Mouse (Mus musculus) lung, adult 2 months (tissue): Measurements from ENCODE around the gene Slc5a3. TPM values are rescaled to one million over a fixed set of nuclear protein-coding genes. Genes with fewer than 3 reads are reported as not detected.

Experiments used
- DNase-seq: peaks from one replicate; pipeline ENCODE4 v3.0.0; 2022
- H3K4me1 ChIP-seq: fragments of 200-500 bp; 2 replicates; pipeline ENCODE4 v1.6.1; 2011; ENCODE audit warnings: low read length; ENCODE audit not compliant: control insufficient read depth, insufficient read depth
- H3K4me3 ChIP-seq: fragments of 200-500 bp; replicated peaks from 2 replicates; pipeline ENCODE3; 2011; ENCODE audit warnings: low read depth, mild to moderate bottlenecking, control low read depth, low read length; ENCODE audit errors: extremely low read depth
- CTCF ChIP-seq: fragments of 200-500 bp; IDR thresholded peaks from 2 replicates; pipeline ENCODE4 v1.5.1; 2011; ENCODE audit warnings: mild to moderate bottlenecking, low read length, control low read depth; ENCODE audit not compliant: insufficient read depth
- POLR2A ChIP-seq: fragments of 200-500 bp; IDR thresholded peaks from 2 replicates; pipeline ENCODE4 v1.6.1; 2011; ENCODE audit warnings: low read depth, mild to moderate bottlenecking, control low read depth, low read length, borderline replicate concordance; ENCODE audit errors: extremely low read depth
- WGBS: fragments of 180-500 bp; shearing (Covaris S2); methylation state at CpG from one replicate; pipeline ENCODE4 v1.1.7; 2018; 5-methylcytosine and 5-hydroxymethylcytosine counted together
- polyA plus RNA-seq: library from polyadenylated mRNA; depleted of rRNA; stranded (reverse); fragments of >200 nt; gene quantifications from 2 replicates; pipeline ENCODE4 v1.2.3, GENCODE M21; 2012

The Slc5a3 gene
- polyA plus RNA-seq, 1 experiment, result 1.4 TPM

- Histone ChIP-seq H3K4me3 (no peak overlapping the region), H3K4me1 (no peaks in the 10 kb centered on the region)
- TF ChIP-seq CTCF (no peak), POLR2A (no peak)
- 67% methylated on average over 21 of the region's 21 CpGs for WGBS
- DNase-seq, result no peak
These were observed 20.1 kb upstream of the Slc5a3 start for GRCm38 (mm10) chr16:92037891-92038607.

- DNase-seq, result no peak
- Histone ChIP-seq H3K4me3 (no peak overlapping the region), H3K4me1 (no peaks in the 10 kb centered on the region)
- TF ChIP-seq CTCF, result no peak
- 68% methylated on average over 7 of the region's 7 CpGs for WGBS
These were observed 18.7 kb upstream of the Slc5a3 start for GRCm38 (mm10) chr16:92039421-92039820.

- 95% methylated on average over 11 of the region's 11 CpGs for WGBS
- DNase-seq, result no peak
- no peak for TF ChIP-seq CTCF
- TF ChIP-seq POLR2A, result no peak
- Histone ChIP-seq H3K4me3 (no peak overlapping the region), H3K4me1 (no peaks in the 10 kb centered on the region)
These were observed 18.2 kb upstream of the Slc5a3 start for GRCm38 (mm10) chr16:92039966-92040365.

GRCm38 (mm10) chr16:92051777-92052310 is 6.3 kb upstream of the Slc5a3 start:
- DNase-seq, result no peak
- TF ChIP-seq CTCF, result no peak
- TF ChIP-seq POLR2A, result no peak
- WGBS, result 71% methylated on average over 7 of the region's 7 CpGs
- Histone ChIP-seq H3K4me1 (no peaks in the 10 kb centered on the region), H3K4me3 (no peak overlapping the region)

- no peak for DNase-seq
- Histone ChIP-seq H3K4me1 (no peaks in the 10 kb centered on the region; the same call in 1 of the 2 replicates), H3K4me3 (no peak overlapping the region)
- WGBS, result 63% methylated on average over 10 of the region's 10 CpGs
- TF ChIP-seq CTCF (no peak), POLR2A (no peak)
These were observed 5.6 kb upstream of the Slc5a3 start for GRCm38 (mm10) chr16:92052569-92052968.

- Histone ChIP-seq H3K4me3 (no peak overlapping the region), H3K4me1 (no peaks in the 10 kb centered on the region; the same call in 1 of the 2 replicates)
- TF ChIP-seq CTCF (no peak), POLR2A (no peak)
- 24% methylated on average over 2 of the region's 2 CpGs for WGBS
- no peak for DNase-seq
These were observed 1.4 kb upstream of the Slc5a3 start for GRCm38 (mm10) chr16:92056711-92057110.

- TF ChIP-seq POLR2A (no peak), CTCF (no peak)
- DNase-seq, result no peak
- Histone ChIP-seq H3K4me3 (peak overlapping the region; percentile 95), H3K4me1 (no peaks in the 10 kb centered on the region; the same call in 1 of the 2 replicates)
- WGBS, result 6% methylated on average over 11 of the region's 11 CpGs
These were observed 668 bp upstream of the Slc5a3 start for GRCm38 (mm10) chr16:92057456-92057851.

GRCm38 (mm10) chr16:92058644-92059620 is 810 bp downstream of the Slc5a3 start:
- WGBS, result 7% methylated on average over 61 of the region's 63 CpGs
- no peaks in the 10 kb centered on the region; the same call in 1 of the 2 replicates for H3K4me1 ChIP-seq
- no peak for TF ChIP-seq POLR2A
- TF ChIP-seq CTCF, result no peak
- DNase-seq, result peak; percentile 15
- H3K4me3 ChIP-seq, result peak overlapping the region; percentile 95

- no peak for TF ChIP-seq POLR2A
- TF ChIP-seq CTCF, result no peak
- Histone ChIP-seq H3K4me1 (no peaks in the 10 kb centered on the region; the same call in 1 of the 2 replicates), H3K4me3 (no peak overlapping the region)
- DNase-seq, result no peak
- WGBS, result 91% methylated on average over 3 of the region's 3 CpGs
These were observed 2.1 kb downstream of the Slc5a3 start for GRCm38 (mm10) chr16:92060213-92060612.

GRCm38 (mm10) chr16:92061586-92061985 is 3.5 kb downstream of the Slc5a3 start:
- no peak overlapping the region for H3K4me3 ChIP-seq
- WGBS, result 93% methylated on average over 7 of the region's 7 CpGs
- no peak for TF ChIP-seq CTCF
- no peak for TF ChIP-seq POLR2A
- H3K4me1 ChIP-seq, result no peaks in the 10 kb centered on the region; the same call in 1 of the 2 replicates
- DNase-seq, result no peak
